Mouse (Mus musculus) lung, adult 2 months (tissue): Measurements from ENCODE around the gene Ddx5. TPM values are rescaled to one million over a fixed set of nuclear protein-coding genes. Genes with fewer than 3 reads are reported as not detected.
"Not testable (repeated sequence)": the region's sequence is repeated elsewhere in the genome, so short reads cannot be mapped to it uniquely, and the experiment has no call there.

Source experiments
- DNase-seq: peaks from one replicate; pipeline ENCODE4 v3.0.0; 2022
- H3K4me1 ChIP-seq: fragments of 200-500 bp; 2 replicates; pipeline ENCODE4 v1.6.1; 2011; ENCODE audit warnings: low read length; ENCODE audit not compliant: control insufficient read depth, insufficient read depth
- H3K4me3 ChIP-seq: fragments of 200-500 bp; replicated peaks from 2 replicates; pipeline ENCODE3; 2011; ENCODE audit warnings: low read depth, mild to moderate bottlenecking, control low read depth, low read length; ENCODE audit errors: extremely low read depth
- CTCF ChIP-seq: fragments of 200-500 bp; IDR thresholded peaks from 2 replicates; pipeline ENCODE4 v1.5.1; 2011; ENCODE audit warnings: mild to moderate bottlenecking, low read length, control low read depth; ENCODE audit not compliant: insufficient read depth
- POLR2A ChIP-seq: fragments of 200-500 bp; IDR thresholded peaks from 2 replicates; pipeline ENCODE4 v1.6.1; 2011; ENCODE audit warnings: low read depth, mild to moderate bottlenecking, control low read depth, low read length, borderline replicate concordance; ENCODE audit errors: extremely low read depth
- WGBS: fragments of 180-500 bp; shearing (Covaris S2); methylation state at CpG from one replicate; pipeline ENCODE4 v1.1.7; 2018; 5-methylcytosine and 5-hydroxymethylcytosine counted together
- polyA plus RNA-seq: library from polyadenylated mRNA; depleted of rRNA; stranded (reverse); fragments of >200 nt; gene quantifications from 2 replicates; pipeline ENCODE4 v1.2.3, GENCODE M21; 2012

Ddx5 gene
- polyA plus RNA-seq, 1 experiment, result 539 TPM

GRCm38 (mm10) chr11:106750121-106750751 is 38.7 kb downstream of the Ddx5 start, which contains the start of gene Pecam1:
TSS of gene Pecam1 (minus strand) at chr11:106750628.
- H3K4me3 ChIP-seq, result peak within 1 kb of the TSS; percentile 26
- WGBS, result 53% methylated on average over 13 of the region's 13 CpGs
- DNase-seq, result no peak
- TF ChIP-seq POLR2A (no peak), CTCF (no peak)
- H3K4me1 ChIP-seq, result no peaks in the 10 kb centered on the region

- H3K4me1 ChIP-seq, H3K4me3 ChIP-seq: not testable (repeated sequence)
- WGBS, result 81% methylated on average over 7 of the region's 7 CpGs
These were observed 39.3 kb downstream of the Ddx5 start for GRCm38 (mm10) chr11:106749557-106750120.

GRCm38 (mm10) chr11:106744949-106745348 is 44.0 kb downstream of the Ddx5 start:
- 90% methylated on average over 5 of the region's 5 CpGs for WGBS
- no peak for DNase-seq
- TF ChIP-seq CTCF (0 out of 2 replicates have a peak, but pooled peaks have one; percentile 8), POLR2A (no peak)

More at GRCm38 (mm10) chr11:106749557-106750120, 39.3 kb downstream of the Ddx5 start:
- DNase-seq, result not testable (repeated sequence)

GRCm38 (mm10) chr11:106742388-106742841 is 46.6 kb downstream of the Ddx5 start:
- no peaks in the 10 kb centered on the region for H3K4me1 ChIP-seq
- TF ChIP-seq POLR2A (no peak), CTCF (no peak)
- H3K4me3 ChIP-seq, result no peak overlapping the region
- WGBS, result 29% methylated on average over 6 of the region's 6 CpGs
- no peak for DNase-seq

More at GRCm38 (mm10) chr11:106744949-106745348, 44.0 kb downstream of the Ddx5 start:
- H3K4me1 ChIP-seq, result no peaks in the 10 kb centered on the region
- no peak overlapping the region for H3K4me3 ChIP-seq

GRCm38 (mm10) chr11:106741826-106742225 is 47.2 kb downstream of the Ddx5 start:
- WGBS, result 93% methylated on average over 3 of the region's 3 CpGs
- TF ChIP-seq CTCF (no peak), POLR2A (no peak)
- DNase-seq, result no peak

GRCm38 (mm10) chr11:106741232-106741631 is 47.8 kb downstream of the Ddx5 start:
- TF ChIP-seq CTCF (no peak), POLR2A (no peak)
- 75% methylated on average over 6 of the region's 6 CpGs for WGBS
- H3K4me1 ChIP-seq, result no peaks in the 10 kb centered on the region
- no peak overlapping the region for H3K4me3 ChIP-seq
- DNase-seq, result no peak

More at GRCm38 (mm10) chr11:106741826-106742225, 47.2 kb downstream of the Ddx5 start:
- H3K4me3 ChIP-seq, result no peak overlapping the region
- no peaks in the 10 kb centered on the region for H3K4me1 ChIP-seq

- WGBS, result 86% methylated on average over 7 of the region's 8 CpGs
These were observed 48.3 kb downstream of the Ddx5 start for GRCm38 (mm10) chr11:106740724-106741123.

GRCm38 (mm10) chr11:106739116-106739515 is 49.9 kb downstream of the Ddx5 start:
- no peak for TF ChIP-seq CTCF
- Histone ChIP-seq H3K4me1 (no peaks in the 10 kb centered on the region), H3K4me3 (no peak overlapping the region)
- no peak for DNase-seq
- 89% methylated on average over 2 of the region's 2 CpGs for WGBS

More at GRCm38 (mm10) chr11:106740724-106741123, 48.3 kb downstream of the Ddx5 start:
- not testable (repeated sequence) for DNase-seq, H3K4me1 ChIP-seq, H3K4me3 ChIP-seq

- WGBS, result 34% methylated on average over 12 of the region's 12 CpGs
- Histone ChIP-seq H3K4me3 (no peak overlapping the region), H3K4me1 (0 out of 2 replicates have a peak, but pooled peaks cover 2% of the 10 kb centered on the region)
- TF ChIP-seq POLR2A (no peak), CTCF (no peak)
- no peak for DNase-seq
These were observed 51.8 kb downstream of the Ddx5 start for GRCm38 (mm10) chr11:106737178-106737621.

GRCm38 (mm10) chr11:106736614-106737013 is 52.4 kb downstream of the Ddx5 start:
- H3K4me1 ChIP-seq, result 0 out of 2 replicates have a peak, but pooled peaks cover 2% of the 10 kb centered on the region
- no peak overlapping the region for H3K4me3 ChIP-seq
- no peak for TF ChIP-seq POLR2A
- no peak for TF ChIP-seq CTCF
- no peak for DNase-seq
- WGBS, result 84% methylated on average over 3 of the region's 3 CpGs
